Mouse (Mus musculus) stomach, postnatal 0 days (tissue): ENCODE data around the gene Glp2r.

Experiments used
- CTCF ChIP-seq: IDR thresholded peaks from 2 replicates; pipeline ENCODE4 v1.5.1; 2016; ENCODE audit warnings: antibody characterized with exemption, low read depth, mild to moderate bottlenecking, moderate library complexity
- EP300 ChIP-seq: optimal IDR thresholded peaks from 2 replicates; pipeline ENCODE3; 2016; ENCODE audit warnings: antibody characterized with exemption

DNA sequence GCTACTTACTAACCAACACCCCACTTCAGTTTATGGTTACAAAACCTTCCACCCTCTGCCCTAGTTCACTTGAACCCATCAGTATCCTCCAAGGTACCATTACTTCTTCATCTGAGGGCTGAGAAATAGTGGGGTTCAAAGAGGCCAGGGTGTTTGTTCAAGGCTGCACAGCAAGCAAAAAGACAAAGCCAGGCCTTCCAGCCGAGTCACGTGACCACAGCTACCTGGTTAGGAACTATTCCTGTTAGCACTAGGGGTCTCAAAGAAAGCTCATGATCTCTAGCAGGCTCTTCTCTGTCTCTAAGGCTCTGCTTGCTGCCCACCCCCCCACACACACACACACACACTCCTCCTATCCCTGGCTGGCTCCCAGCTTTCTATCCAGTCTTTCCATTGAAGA lies 738 bp upstream of the Glp2r start:
- TF ChIP-seq EP300 (no peak), CTCF (no peak)
